Mouse (Mus musculus) layer of hippocampus, adult 8-10 months (tissue): ENCODE results near the gene Haghl. TPM values are rescaled to one million over a fixed set of nuclear protein-coding genes. Genes with fewer than 3 reads are reported as not detected.
A peak's percentile ranks its signal among the peaks of the same experiment; 100 is the strongest.
"Not testable (repeated sequence)": the region's sequence is repeated elsewhere in the genome, so short reads cannot be mapped to it uniquely, and the experiment has no call there.

Experiments used
- DNase-seq, 2 experiments: peaks; one replicate each; pipeline ENCODE4 v3.0.0; 2022; ENCODE audit warnings: low spot score in 2 of 2
- microRNA-seq, 2 experiments: library from miRNA; unstranded; fragments of <30 nt; microRNA quantifications; one replicate each; pipeline ENCODE4 v1.2.0; 2022
- total RNA-seq, 4 experiments: library from RNA; stranded (reverse); gene quantifications; 2 replicates each; pipeline ENCODE4 v1.2.4; 2022

The Haghl gene
- total RNA-seq, 4 experiments from 2014 or later = 94.5 to 130 (median 112) TPM

DNA sequence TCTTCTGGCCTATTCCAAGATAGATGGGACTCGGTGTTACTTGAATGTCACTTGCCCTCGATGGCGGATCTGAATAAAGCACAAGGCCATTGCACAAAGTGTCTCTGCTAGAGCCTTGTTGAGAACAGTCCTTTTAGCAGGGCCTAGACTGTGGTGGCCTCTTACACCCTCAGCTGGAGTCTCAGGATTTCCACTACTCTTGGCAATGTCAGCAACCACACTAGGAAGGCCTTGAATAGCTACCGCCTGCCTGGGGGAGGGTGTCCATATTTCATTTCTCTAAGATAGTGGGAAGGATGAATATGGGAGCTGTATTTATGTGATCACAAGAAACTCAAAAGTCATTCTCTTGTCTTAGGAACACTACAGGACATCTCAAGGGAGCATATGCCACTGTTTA is 37.2 kb downstream of the Haghl start:
- no peak for DNase-seq

DNA sequence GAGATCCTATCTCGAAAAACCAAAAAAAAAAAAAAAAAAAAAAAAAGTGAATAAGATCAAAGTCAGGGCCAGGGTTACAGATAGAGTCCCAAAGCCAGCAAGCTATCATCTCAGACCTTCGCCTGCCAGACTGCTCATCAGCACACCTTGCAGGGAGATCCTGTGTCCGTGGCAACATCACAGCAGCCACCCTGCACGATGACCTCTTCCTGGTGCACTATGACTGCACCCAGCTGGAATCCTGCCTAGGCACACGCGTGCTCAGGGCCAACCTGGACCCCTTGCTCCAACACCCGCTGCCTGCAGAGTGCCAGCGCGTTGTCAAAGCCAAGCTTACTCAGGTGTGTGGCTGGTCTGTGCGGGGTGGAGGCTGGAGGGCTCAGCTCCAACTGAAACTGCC is 41.2 kb downstream of the Haghl start:
- DNase-seq = no peak

GRCm38 (mm10) chr17:25743831-25744230 is 41.6 kb downstream of the Haghl start:
- no peak for DNase-seq

DNA sequence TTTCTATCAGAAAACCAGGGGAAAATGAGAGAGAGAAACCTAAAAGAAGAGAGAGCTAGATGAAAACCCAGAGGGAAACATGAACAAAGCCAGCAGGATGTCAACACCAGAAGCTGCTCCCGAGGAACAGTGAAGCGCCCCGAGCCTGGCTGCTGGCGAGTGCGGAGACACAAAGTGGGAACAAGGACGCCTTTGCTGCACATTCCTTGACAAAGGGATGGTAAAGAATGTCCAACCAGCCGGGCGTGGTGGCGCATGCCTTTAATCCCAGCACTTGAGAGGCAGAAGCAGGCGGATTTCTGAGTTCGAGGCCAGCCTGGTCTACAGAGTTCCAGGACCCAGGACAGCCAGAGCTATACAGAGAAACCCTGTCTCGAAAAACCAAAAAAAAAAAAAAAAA is 44.0 kb downstream of the Haghl start:
- not testable (repeated sequence) for DNase-seq

GRCm38 (mm10) chr17:25738861-25739260 is 46.6 kb downstream of the Haghl start:
- DNase-seq = no peak

DNA sequence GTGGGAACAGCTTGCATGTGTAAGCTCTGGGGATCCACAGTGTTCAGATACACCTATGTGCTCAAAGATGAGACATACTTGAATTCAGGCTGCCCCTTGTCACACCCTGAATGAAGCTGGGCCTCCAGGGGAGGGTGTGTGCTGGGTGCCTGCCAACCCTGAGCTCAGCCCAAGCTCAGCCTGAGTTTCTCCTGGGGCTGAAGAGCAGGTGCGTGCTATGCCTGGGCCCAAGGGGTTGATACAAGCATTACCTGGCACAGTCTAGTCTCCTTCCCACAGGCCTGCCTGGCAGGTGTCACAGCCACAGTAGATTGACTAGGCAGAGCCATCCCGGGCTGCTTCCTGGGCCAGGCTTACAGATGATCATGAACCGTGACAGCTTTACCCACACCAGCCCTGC is 49.7 kb downstream of the Haghl start, which contains the start of gene Mslnl:
Gene Mslnl, plus strand, starts transcription at position 298 of the 400 bp plus-strand sequence.
- no peak for DNase-seq

DNA sequence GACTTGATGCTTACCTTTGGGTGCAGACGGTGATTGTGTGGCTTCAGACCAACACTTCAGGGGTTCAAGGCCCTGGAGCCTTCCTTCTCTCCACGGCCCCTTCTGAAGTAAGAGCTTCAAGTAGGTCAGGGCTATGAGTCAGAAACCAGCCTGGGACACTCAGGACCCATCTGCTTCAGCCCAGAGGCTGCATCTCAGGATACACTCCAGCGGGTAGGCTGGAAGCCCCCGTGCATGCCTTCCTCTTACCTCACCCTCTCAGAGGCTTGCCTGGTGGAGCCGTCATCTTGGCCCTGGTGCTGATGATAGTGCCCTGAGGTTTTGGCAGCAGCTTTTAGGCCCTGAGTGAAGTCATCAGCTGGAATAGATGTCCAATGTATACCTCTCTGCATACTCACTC is 50.2 kb downstream of the Haghl start:
- DNase-seq = no peak

GRCm38 (mm10) chr17:25732082-25732481 is 53.4 kb downstream of the Haghl start:
- peak; percentile 63 to 88 for DNase-seq

Small RNA genes within 50 kb of the gene (microRNA-seq; reads per million reads assigned to microRNA genes)
- gene Gm25083 = 0 reads per million in 2 experiments
- 2.9 to 7.1 reads per million in 2 experiments for gene Mir3082
- gene Mir6966 = 0.32 to 1.5 reads per million in 2 experiments

Other genes with a start within 250 kb of the Haghl start
- 10 to 100 TPM; 47.4 to 54.5 (median 52.1) TPM for gene Sox8, start 215.0 kb downstream of the Haghl start, total RNA-seq
- gene Lmf1, start 206.6 kb downstream of the Haghl start, total RNA-seq = 10 to 100 TPM; 27.0 to 33.4 (median 28.4) TPM
- 100 to 1,000 TPM; 115 to 135 (median 117) TPM for gene Gng13, start 68.5 kb downstream of the Haghl start, total RNA-seq
- gene Chtf18, start 58.3 kb downstream of the Haghl start, total RNA-seq = 1 to 10 TPM; 1.3 to 4.9 (median 2.0) TPM
- 10 to 100 TPM; 51.7 to 56.8 (median 54.0) TPM for gene Rpusd1, start 58.0 kb downstream of the Haghl start, total RNA-seq
- under 1 TPM in 3 of 4 experiments, not detected in 1; 0.13 to 0.41 (median 0.23) TPM for gene Mslnl, start 49.6 kb downstream of the Haghl start, total RNA-seq
- gene Msln, start 31.3 kb downstream of the Haghl start, total RNA-seq = 1 to 10 TPM in 2 of 4 experiments, under 1 TPM in 2; 0.21 to 1.8 (median 0.92) TPM
- gene Narfl, start 11.9 kb downstream of the Haghl start, total RNA-seq = 10 to 100 TPM; 33.0 to 45.0 (median 34.2) TPM
- gene Ccdc78, start 907 bp upstream of the Haghl start, total RNA-seq = under 1 TPM; 0.43 to 1.00 (median 0.94) TPM
- 100 to 1,000 TPM in 2 of 4 experiments, 10 to 100 TPM in 2; 93.0 to 103 (median 99.1) TPM for gene Fam173a, start 7.2 kb upstream of the Haghl start, total RNA-seq
- 1 to 10 TPM in 1 of 4 experiments, not detected in 3; 1.5 TPM for gene AC134908.4, start 10.0 kb upstream of the Haghl start, total RNA-seq
- 10 to 100 TPM; 66.8 to 93.2 (median 84.5) TPM for gene Metrn, start 11.5 kb upstream of the Haghl start, total RNA-seq
- gene Fbxl16, start 23.4 kb upstream of the Haghl start, total RNA-seq = 100 to 1,000 TPM; 532 to 577 (median 554) TPM
- 10 to 100 TPM; 22.8 to 29.0 (median 26.5) TPM for gene Wdr24, start 38.0 kb upstream of the Haghl start, total RNA-seq
- gene Jmjd8, start 43.2 kb upstream of the Haghl start, total RNA-seq = 10 to 100 TPM; 61.0 to 63.6 (median 61.8) TPM
- gene Stub1, start 47.7 kb upstream of the Haghl start, total RNA-seq = 100 to 1,000 TPM; 151 to 155 (median 152) TPM
- gene Rhbdl1, start 51.6 kb upstream of the Haghl start, total RNA-seq = 10 to 100 TPM; 31.6 to 44.8 (median 40.9) TPM
- 10 to 100 TPM; 21.4 to 27.6 (median 25.7) TPM for gene Gm20683, start 56.1 kb upstream of the Haghl start, total RNA-seq
- 100 to 1,000 TPM in 1 of 4 experiments, 10 to 100 TPM in 3; 81.2 to 107 (median 93.1) TPM for gene Rhot2, start 59.2 kb upstream of the Haghl start, total RNA-seq
- 10 to 100 TPM; 19.0 to 28.8 (median 23.6) TPM for gene Wdr90, start 75.8 kb upstream of the Haghl start, total RNA-seq
- 10 to 100 TPM; 16.9 to 26.9 (median 21.5) TPM for gene Mcrip2, start 83.1 kb upstream of the Haghl start, total RNA-seq
- gene Mettl26, start 89.4 kb upstream of the Haghl start, total RNA-seq = 10 to 100 TPM; 37.5 to 42.2 (median 39.1) TPM
- 1 to 10 TPM; 1.6 to 2.4 (median 1.9) TPM for gene Wfikkn1, start 95.2 kb upstream of the Haghl start, total RNA-seq
- gene Rab40c, start 134.1 kb upstream of the Haghl start, total RNA-seq = 10 to 100 TPM; 42.0 to 72.9 (median 46.4) TPM
- gene Pigq, start 159.3 kb upstream of the Haghl start, total RNA-seq = 100 to 1,000 TPM; 104 to 128 (median 120) TPM
- 1 to 10 TPM in 1 of 4 experiments, under 1 TPM in 2, not detected in 1; 0.16 to 2.8 (median 0.28) TPM for gene Nhlrc4, start 159.3 kb upstream of the Haghl start, total RNA-seq
- gene A930017K11Rik, start 166.9 kb upstream of the Haghl start, total RNA-seq = 1 to 10 TPM in 1 of 4 experiments, under 1 TPM in 3; 0.77 to 1.2 (median 0.88) TPM
- gene Capn15, start 200.1 kb upstream of the Haghl start, total RNA-seq = 10 to 100 TPM; 45.4 to 61.2 (median 53.8) TPM